Mouse (Mus musculus) hematopoietic stem cell, adult 5-6 weeks (primary cell): ENCODE measurements at regions not wholly inside any gene's neighbourhood (a gene's known extent, or its start where the extent isn't known, plus 50 kb on each side); places are given as distances from the start of the nearest gene placed in this dataset.

Experiments
- ATAC-seq, 2 experiments: fragments of 125-278 bp in 1 of 2; replicated peaks in 1 of 2; 2 replicates each; pipeline ENCODE4 v1.8.0; 2016 to 2017; ENCODE audit warnings: inconsistent platforms in 2 of 2, mild to moderate bottlenecking in 2 of 2, moderate number of reproducible peaks in 2 of 2, low read depth in 1 of 2, moderate TSS enrichment in 1 of 2; ENCODE audit not compliant: low FRiP score in 2 of 2, poor library complexity in 2 of 2, severe bottlenecking in 2 of 2, insufficient read depth in 1 of 2, low TSS enrichment in 1 of 2

- ATAC-seq, result no peak
These were observed 68.6 kb upstream of the Lmcd1 start for GRCm38 (mm10) chr6:112204956-112205355.

- ATAC-seq, result no peak
These were observed 68.0 kb upstream of the Lmcd1 start for GRCm38 (mm10) chr6:112205420-112205995.

DNA sequence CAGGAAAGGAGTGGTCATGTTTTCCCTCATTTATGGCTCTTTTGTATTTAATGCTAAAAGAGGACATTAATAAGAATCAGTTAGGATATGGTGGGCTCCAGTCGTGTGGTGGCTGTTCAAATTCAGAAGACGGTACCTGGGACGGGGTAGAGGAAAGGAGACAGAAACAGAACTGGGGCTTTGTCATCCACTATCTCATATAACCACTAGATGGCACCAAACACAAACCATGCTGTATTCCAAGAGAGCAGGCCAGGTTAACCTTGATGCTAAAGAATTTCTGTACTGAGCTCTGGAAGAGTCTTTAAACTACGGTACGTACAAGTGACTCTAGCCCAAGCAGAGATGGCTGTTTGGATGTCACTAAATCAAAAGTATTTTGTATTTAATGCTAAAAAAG lies 66.3 kb upstream of the Lmcd1 start:
- peak; percentile 74 to 75; a peak in 3 of 4 replicates for ATAC-seq

- peak; percentile 44 to 54 for ATAC-seq
These were observed 63.2 kb upstream of the Lmcd1 start for GRCm38 (mm10) chr6:112210238-112210950.

DNA sequence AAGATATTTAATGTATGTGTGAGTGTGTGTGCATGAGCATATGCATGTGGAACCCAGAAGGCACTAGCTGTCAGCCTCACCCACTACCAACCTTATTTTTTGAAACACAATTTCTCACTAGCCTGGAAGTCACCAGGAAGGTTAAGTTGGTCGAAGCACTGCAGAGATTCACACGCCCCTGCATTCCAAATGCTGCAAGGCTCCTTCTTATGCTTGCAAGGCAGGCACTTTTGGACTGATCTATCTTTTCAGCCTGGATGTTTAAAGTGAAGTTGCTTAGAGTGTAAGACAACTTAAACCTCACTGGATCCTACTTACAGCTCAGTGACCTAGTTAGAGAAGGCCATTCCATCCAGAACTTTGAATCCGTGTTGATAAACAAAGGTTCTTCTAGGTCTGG lies 56.7 kb upstream of the Lmcd1 start:
- ATAC-seq, result no peak

DNA sequence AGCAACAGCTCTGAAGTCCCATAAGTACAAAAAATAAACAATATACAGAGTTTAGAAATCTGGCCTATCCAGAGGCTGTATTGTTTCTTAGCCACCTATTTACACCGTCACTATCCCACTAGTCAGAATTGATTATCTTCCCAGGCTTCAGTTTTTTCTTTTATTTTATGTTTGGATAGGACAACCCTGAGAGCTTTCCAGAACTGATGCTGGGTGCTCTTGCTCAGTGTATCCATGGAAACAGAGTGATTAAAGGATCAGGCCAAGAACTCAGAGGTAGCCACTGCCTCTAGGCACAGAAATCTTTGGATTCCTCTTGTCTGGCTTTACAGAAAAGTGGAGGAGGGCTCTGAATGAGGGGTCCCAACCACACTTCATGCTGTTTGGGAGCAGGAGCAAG lies 55.3 kb upstream of the Lmcd1 start:
- ATAC-seq, result no peak

DNA sequence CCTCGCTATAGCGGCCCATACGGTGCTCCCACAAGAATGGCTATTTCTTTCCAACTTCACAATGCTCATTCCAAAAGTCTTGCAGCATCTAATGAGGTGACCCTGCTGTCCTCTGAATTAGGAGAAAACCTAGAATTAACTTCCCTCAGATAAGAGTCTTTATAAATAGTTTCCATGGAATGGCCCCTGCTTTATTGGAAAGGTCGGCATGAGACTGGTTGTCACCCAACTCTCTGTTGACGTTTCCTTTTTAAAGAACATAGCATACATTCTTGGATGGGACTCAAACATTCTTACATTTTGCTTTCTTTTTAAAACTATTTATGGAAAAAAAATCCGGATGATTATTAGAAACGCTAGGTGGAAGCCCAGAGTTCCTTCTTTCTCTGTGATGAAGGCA lies 53.9 kb upstream of the Lmcd1 start:
- no peak for ATAC-seq

- ATAC-seq, result no peak
These were observed 53.4 kb upstream of the Lmcd1 start for GRCm38 (mm10) chr6:112220149-112220548.

DNA sequence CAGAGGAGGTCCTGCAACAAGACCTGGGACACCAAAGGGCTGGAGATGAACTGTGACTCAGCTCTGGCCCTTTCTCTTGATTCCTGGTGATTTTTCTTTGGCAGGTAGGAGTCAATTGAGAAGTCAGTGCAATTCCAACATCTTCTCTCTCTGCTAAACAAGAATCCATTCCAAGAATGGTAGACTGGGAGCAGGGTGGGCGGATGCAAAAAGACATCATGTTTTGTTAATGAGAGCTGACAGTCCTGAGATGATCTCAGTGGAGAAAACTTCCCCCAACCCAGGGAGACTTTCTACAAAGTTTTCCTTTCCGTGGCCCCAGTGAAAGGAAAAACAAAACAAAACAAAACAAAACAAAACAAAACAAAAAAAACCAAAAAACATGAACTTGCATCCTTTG lies 52.2 kb upstream of the Lmcd1 start:
- no peak for ATAC-seq

- ATAC-seq, result no peak
These were observed 50.2 kb upstream of the Lmcd1 start for GRCm38 (mm10) chr6:112223325-112223724.
